Mouse (Mus musculus) neural tube, embryonic 15.5 days (tissue): ENCODE measurements around the gene Glb1l3. TPM values are rescaled to one million over a fixed set of nuclear protein-coding genes. Genes with fewer than 3 reads are reported as not detected.
"Not testable (repeated sequence)": the region's sequence is repeated elsewhere in the genome, so short reads cannot be mapped to it uniquely, and the experiment has no call there.

Experiments used
- ATAC-seq: fragments of 200-750 bp; cut with Nextera tagmentation; 2 replicates; pipeline ENCODE4 v1.8.0; 2017; ENCODE audit warnings: mild to moderate bottlenecking, moderate TSS enrichment, moderate library complexity; ENCODE audit not compliant: low FRiP score
- H3K27ac ChIP-seq: fragments of 300-500 bp; sonication (generic); replicated peaks from 2 replicates; pipeline ENCODE4 v1.5.1; 2015; ENCODE audit warnings: mild to moderate bottlenecking, inconsistent platforms
- H3K27me3 ChIP-seq: fragments of 300-500 bp; sonication (generic); replicated peaks from 2 replicates; pipeline ENCODE4 v1.6.1; 2015; ENCODE audit warnings: inconsistent platforms
- H3K36me3 ChIP-seq: fragments of 300-500 bp; sonication (generic); 2 replicates; pipeline ENCODE4 v1.6.1; 2015; ENCODE audit warnings: inconsistent platforms
- H3K4me1 ChIP-seq: fragments of 300-500 bp; sonication (generic); 2 replicates; pipeline ENCODE4 v1.6.1; 2015; ENCODE audit warnings: inconsistent platforms
- H3K4me2 ChIP-seq: fragments of 300-500 bp; sonication (generic); 2 replicates; pipeline ENCODE4 v1.6.1; 2015; ENCODE audit warnings: inconsistent platforms, mild to moderate bottlenecking, moderate library complexity
- H3K4me3 ChIP-seq: fragments of 300-500 bp; sonication (generic); replicated peaks from 2 replicates; pipeline ENCODE4 v1.5.1; 2015; ENCODE audit warnings: mild to moderate bottlenecking, inconsistent platforms
- H3K9ac ChIP-seq: fragments of 300-500 bp; sonication (generic); replicated peaks from 2 replicates; pipeline ENCODE4 v1.6.1; 2015; ENCODE audit warnings: mild to moderate bottlenecking, inconsistent platforms
- H3K9me3 ChIP-seq: fragments of 300-500 bp; sonication (generic); replicated peaks from 2 replicates; pipeline ENCODE4 v1.6.1; 2016; ENCODE audit warnings: inconsistent platforms
- WGBS: fragments of 180-500 bp; shearing (Covaris S2); methylation state at CpG from one replicate; pipeline ENCODE4 v1.1.7; 2015; ENCODE audit warnings: mixed read lengths; 5-methylcytosine and 5-hydroxymethylcytosine counted together
- polyA plus RNA-seq: library from polyadenylated mRNA; unstranded; fragments of >200 nt; fragmentation: Nextera tagmentation; extraction: Ambion mirVana; gene quantifications from 2 replicates; pipeline ENCODE4 v1.2.1, GENCODE M21; 2015

The Glb1l3 gene
- polyA plus RNA-seq = not detected in 2 replicates

- ATAC-seq = no peak
- WGBS = 82% methylated on average over 5 of the region's 5 CpGs
- no peaks in the 10 kb centered on the region for H3K36me3 ChIP-seq
Observed at GRCm38 (mm10) chr9:26860751-26861150, at the start of gene Glb1l3. Gene Glb1l3 (minus strand): TSS chr9:26860890.

GRCm38 (mm10) chr9:26869856-26870255 lies 9.2 kb upstream of the Glb1l3 start:
- H3K9ac ChIP-seq, H3K27me3 ChIP-seq, ATAC-seq, H3K4me2 ChIP-seq, H3K9me3 ChIP-seq, H3K4me3 ChIP-seq, H3K36me3 ChIP-seq, H3K27ac ChIP-seq, H3K4me1 ChIP-seq: not testable (repeated sequence)
- WGBS = 78% methylated on average over 7 of the region's 7 CpGs

More at GRCm38 (mm10) chr9:26860751-26861150, at the start of gene Glb1l3:
- Histone ChIP-seq H3K4me3 (no peak within 1 kb of the TSS), H3K4me2 (no peak within 1 kb of the TSS), H3K4me1 (no peaks in the 10 kb centered on the region), H3K27me3 (no peaks in the 10 kb centered on the region), H3K9ac (no peak within 1 kb of the TSS), H3K9me3 (no peaks in the 10 kb centered on the region), H3K27ac (no peak within 1 kb of the TSS)

GRCm38 (mm10) chr9:26831089-26831488 lies 29.6 kb downstream of the Glb1l3 start:
- Histone ChIP-seq H3K36me3 (no peaks in the 10 kb centered on the region), H3K9ac (no peak overlapping the region), H3K27ac (no peak overlapping the region), H3K4me1 (no peaks in the 10 kb centered on the region), H3K4me3 (no peak overlapping the region), H3K4me2 (no peak overlapping the region), H3K9me3 (no peaks in the 10 kb centered on the region), H3K27me3 (no peaks in the 10 kb centered on the region)
- WGBS = 88% methylated on average over 3 of the region's 3 CpGs
- ATAC-seq = no peak

- Histone ChIP-seq H3K9ac (no peak overlapping the region), H3K4me3 (no peak overlapping the region), H3K4me2 (no peak overlapping the region), H3K27me3 (no peaks in the 10 kb centered on the region), H3K36me3 (no peaks in the 10 kb centered on the region), H3K4me1 (no peaks in the 10 kb centered on the region), H3K27ac (no peak overlapping the region), H3K9me3 (no peaks in the 10 kb centered on the region)
- ATAC-seq = no peak
- 70% methylated on average over 1 of the region's 1 CpGs for WGBS
Observed at GRCm38 (mm10) chr9:26819942-26820341, 40.7 kb downstream of the Glb1l3 start.

GRCm38 (mm10) chr9:26808735-26809134 lies 52.0 kb downstream of the Glb1l3 start:
- 87% methylated on average over 2 of the region's 2 CpGs for WGBS
- Histone ChIP-seq H3K9me3 (no peaks in the 10 kb centered on the region), H3K4me2 (no peak overlapping the region), H3K27me3 (no peaks in the 10 kb centered on the region), H3K9ac (no peak overlapping the region), H3K4me1 (peaks cover 7% of the 10 kb centered on the region; the same call in 1 of the 2 replicates), H3K4me3 (no peak overlapping the region), H3K27ac (no peak overlapping the region), H3K36me3 (no peaks in the 10 kb centered on the region)
- ATAC-seq = no peak

GRCm38 (mm10) chr9:26805935-26806666 lies 54.6 kb downstream of the Glb1l3 start, which contains the start of gene Glb1l2:
Gene Glb1l2 (minus strand): TSS chr9:26806468.
- no peaks in the 10 kb centered on the region for H3K27me3 ChIP-seq
- H3K27ac ChIP-seq = peak within 1 kb of the TSS; percentile 67
- peak within 1 kb of the TSS; percentile 93 for H3K4me2 ChIP-seq
- ATAC-seq = peak; percentile 100
- no peaks in the 10 kb centered on the region for H3K9me3 ChIP-seq
- H3K9ac ChIP-seq = peak within 1 kb of the TSS; percentile 47
- peak within 1 kb of the TSS; percentile 58 for H3K4me3 ChIP-seq
- no peaks in the 10 kb centered on the region for H3K36me3 ChIP-seq
- H3K4me1 ChIP-seq = peaks cover 7% of the 10 kb centered on the region; the same call in 1 of the 2 replicates
- WGBS = 2% methylated on average over 33 of the region's 33 CpGs

GRCm38 (mm10) chr9:26804321-26804720 lies 56.4 kb downstream of the Glb1l3 start:
- no peaks in the 10 kb centered on the region for H3K27me3 ChIP-seq
- H3K4me1 ChIP-seq = peaks cover 7% of the 10 kb centered on the region; the same call in 1 of the 2 replicates
- no peaks in the 10 kb centered on the region for H3K9me3 ChIP-seq
- H3K4me3 ChIP-seq = no peak overlapping the region
- no peak for ATAC-seq
- no peak overlapping the region for H3K9ac ChIP-seq
- no peaks in the 10 kb centered on the region for H3K36me3 ChIP-seq
- H3K4me2 ChIP-seq = no peak overlapping the region
- no peak overlapping the region for H3K27ac ChIP-seq

GRCm38 (mm10) chr9:26800357-26800756 lies 60.3 kb downstream of the Glb1l3 start:
- H3K36me3 ChIP-seq = no peaks in the 10 kb centered on the region
- H3K4me3 ChIP-seq = no peak overlapping the region
- no peaks in the 10 kb centered on the region for H3K27me3 ChIP-seq
- no peaks in the 10 kb centered on the region for H3K9me3 ChIP-seq
- no peak overlapping the region for H3K9ac ChIP-seq
- 98% methylated on average over 2 of the region's 2 CpGs for WGBS
- H3K4me2 ChIP-seq = no peak overlapping the region
- H3K27ac ChIP-seq = no peak overlapping the region
- H3K4me1 ChIP-seq = no peaks in the 10 kb centered on the region
- no peak for ATAC-seq

- ATAC-seq = no peak
- Histone ChIP-seq H3K27ac (no peak overlapping the region), H3K27me3 (no peaks in the 10 kb centered on the region), H3K4me3 (no peak overlapping the region), H3K36me3 (no peaks in the 10 kb centered on the region), H3K9ac (no peak overlapping the region), H3K4me1 (no peaks in the 10 kb centered on the region), H3K9me3 (no peaks in the 10 kb centered on the region), H3K4me2 (no peak overlapping the region)
- WGBS = 88% methylated on average over 1 of the region's 1 CpGs
Observed at GRCm38 (mm10) chr9:26798731-26799130, 62.0 kb downstream of the Glb1l3 start.

GRCm38 (mm10) chr9:26798205-26798604 lies 62.5 kb downstream of the Glb1l3 start:
- ATAC-seq = no peak
- H3K9me3 ChIP-seq = no peaks in the 10 kb centered on the region
- WGBS = 90% methylated on average over 3 of the region's 3 CpGs

GRCm38 (mm10) chr9:26792829-26793228 lies 67.9 kb downstream of the Glb1l3 start:
- Histone ChIP-seq H3K27me3 (no peaks in the 10 kb centered on the region), H3K9ac (no peak overlapping the region), H3K4me1 (no peaks in the 10 kb centered on the region), H3K4me3 (no peak overlapping the region), H3K36me3 (no peaks in the 10 kb centered on the region), H3K27ac (no peak overlapping the region), H3K9me3 (no peaks in the 10 kb centered on the region), H3K4me2 (no peak overlapping the region)
- ATAC-seq = 0 out of 2 replicates have a peak, but pooled peaks have one; percentile 31
- WGBS = 78% methylated on average over 3 of the region's 3 CpGs

More at GRCm38 (mm10) chr9:26798205-26798604, 62.5 kb downstream of the Glb1l3 start:
- no peak overlapping the region for H3K27ac ChIP-seq
- H3K27me3 ChIP-seq = no peaks in the 10 kb centered on the region
- no peak overlapping the region for H3K4me3 ChIP-seq
- H3K4me2 ChIP-seq = no peak overlapping the region
- no peaks in the 10 kb centered on the region for H3K4me1 ChIP-seq
- no peak overlapping the region for H3K9ac ChIP-seq
- H3K36me3 ChIP-seq = no peaks in the 10 kb centered on the region

- Histone ChIP-seq H3K9ac (no peak overlapping the region), H3K27ac (no peak overlapping the region), H3K36me3 (no peaks in the 10 kb centered on the region), H3K27me3 (no peaks in the 10 kb centered on the region), H3K4me1 (no peaks in the 10 kb centered on the region), H3K9me3 (no peaks in the 10 kb centered on the region), H3K4me2 (no peak overlapping the region), H3K4me3 (no peak overlapping the region)
- peak; percentile 57; the same call in 1 of the 2 replicates for ATAC-seq
- 59% methylated on average over 7 of the region's 7 CpGs for WGBS
Observed at GRCm38 (mm10) chr9:26783414-26783975, 77.2 kb downstream of the Glb1l3 start.
